Mouse (Mus musculus) E14TG2a.4 (cell line): ENCODE measurements around the gene Map1lc3a.

Experiments
- H3K27me3 ChIP-seq: 2 replicates; pipeline ENCODE4 v1.6.1; 2014; ENCODE audit warnings: low read length, control low read depth; ENCODE audit not compliant: insufficient read depth
- H3K36me3 ChIP-seq: 2 replicates; pipeline ENCODE4 v1.6.1; 2014; ENCODE audit warnings: low read length, control low read depth; ENCODE audit not compliant: insufficient read depth
- H3K4me1 ChIP-seq: replicated peaks from 2 replicates; pipeline ENCODE4 v1.6.1; 2014; ENCODE audit warnings: low read depth, low read length, control low read depth
- H3K4me3 ChIP-seq: replicated peaks from 2 replicates; pipeline ENCODE4 v1.5.1; 2014; ENCODE audit warnings: mild to moderate bottlenecking, low read length
- H3K9me3 ChIP-seq: 2 replicates; pipeline ENCODE4 v1.6.1; 2014; ENCODE audit warnings: low read length, control low read depth
- CTCF ChIP-seq: conservative IDR thresholded peaks from 2 replicates; pipeline ENCODE4 v1.5.1; 2014; ENCODE audit warnings: low read length
- NANOG ChIP-seq: IDR thresholded peaks from 2 replicates; pipeline ENCODE4 v1.6.1; 2014; ENCODE audit warnings: borderline replicate concordance, low read length, mixed read lengths
- POU5F1 ChIP-seq: IDR thresholded peaks from 2 replicates; pipeline ENCODE4 v1.6.1; 2014; ENCODE audit warnings: low read length, borderline replicate concordance

Gene Map1lc3a

GRCm38 (mm10) chr2:155248718-155249117, 27.4 kb upstream of the Map1lc3a start:
- no peaks in the 10 kb centered on the region for H3K9me3 ChIP-seq
- H3K4me1 ChIP-seq: 0 out of 2 replicates have a peak, but pooled peaks cover 3% of the 10 kb centered on the region
- H3K27me3 ChIP-seq: no peaks in the 10 kb centered on the region
- no peak overlapping the region for H3K4me3 ChIP-seq
- H3K36me3 ChIP-seq: peaks cover 72% of the 10 kb centered on the region
- no peak for TF ChIP-seq POU5F1
- TF ChIP-seq CTCF: peak; percentile 26
- no peak for TF ChIP-seq NANOG

- H3K4me1 ChIP-seq: 0 out of 2 replicates have a peak, but pooled peaks cover 3% of the 10 kb centered on the region
- H3K36me3 ChIP-seq: peaks cover 64% of the 10 kb centered on the region
- TF ChIP-seq CTCF (no peak), NANOG (no peak), POU5F1 (no peak)
- no peaks in the 10 kb centered on the region for H3K9me3 ChIP-seq
- no peak overlapping the region for H3K4me3 ChIP-seq
- no peaks in the 10 kb centered on the region for H3K27me3 ChIP-seq
Observed at GRCm38 (mm10) chr2:155249588-155249987, 26.5 kb upstream of the Map1lc3a start.

GRCm38 (mm10) chr2:155265526-155265925, 10.6 kb upstream of the Map1lc3a start:
- H3K4me1 ChIP-seq: no peaks in the 10 kb centered on the region
- no peaks in the 10 kb centered on the region for H3K9me3 ChIP-seq
- no peaks in the 10 kb centered on the region for H3K27me3 ChIP-seq
- TF ChIP-seq POU5F1: no peak
- TF ChIP-seq CTCF: no peak
- no peak for TF ChIP-seq NANOG
- no peaks in the 10 kb centered on the region for H3K36me3 ChIP-seq
- H3K4me3 ChIP-seq: no peak overlapping the region

GRCm38 (mm10) chr2:155266896-155267295, 9.2 kb upstream of the Map1lc3a start:
- no peaks in the 10 kb centered on the region for H3K27me3 ChIP-seq
- no peak overlapping the region for H3K4me3 ChIP-seq
- H3K4me1 ChIP-seq: no peaks in the 10 kb centered on the region
- H3K9me3 ChIP-seq: no peaks in the 10 kb centered on the region
- no peaks in the 10 kb centered on the region for H3K36me3 ChIP-seq
- TF ChIP-seq NANOG (no peak), CTCF (no peak), POU5F1 (no peak)

- TF ChIP-seq NANOG (no peak), POU5F1 (no peak), CTCF (peak; percentile 29)
- no peak overlapping the region for H3K4me3 ChIP-seq
- H3K4me1 ChIP-seq: peaks cover 9% of the 10 kb centered on the region
- no peaks in the 10 kb centered on the region for H3K27me3 ChIP-seq
- H3K36me3 ChIP-seq: no peaks in the 10 kb centered on the region
- no peaks in the 10 kb centered on the region for H3K9me3 ChIP-seq
Observed at GRCm38 (mm10) chr2:155271957-155272356, 4.1 kb upstream of the Map1lc3a start.

DNA sequence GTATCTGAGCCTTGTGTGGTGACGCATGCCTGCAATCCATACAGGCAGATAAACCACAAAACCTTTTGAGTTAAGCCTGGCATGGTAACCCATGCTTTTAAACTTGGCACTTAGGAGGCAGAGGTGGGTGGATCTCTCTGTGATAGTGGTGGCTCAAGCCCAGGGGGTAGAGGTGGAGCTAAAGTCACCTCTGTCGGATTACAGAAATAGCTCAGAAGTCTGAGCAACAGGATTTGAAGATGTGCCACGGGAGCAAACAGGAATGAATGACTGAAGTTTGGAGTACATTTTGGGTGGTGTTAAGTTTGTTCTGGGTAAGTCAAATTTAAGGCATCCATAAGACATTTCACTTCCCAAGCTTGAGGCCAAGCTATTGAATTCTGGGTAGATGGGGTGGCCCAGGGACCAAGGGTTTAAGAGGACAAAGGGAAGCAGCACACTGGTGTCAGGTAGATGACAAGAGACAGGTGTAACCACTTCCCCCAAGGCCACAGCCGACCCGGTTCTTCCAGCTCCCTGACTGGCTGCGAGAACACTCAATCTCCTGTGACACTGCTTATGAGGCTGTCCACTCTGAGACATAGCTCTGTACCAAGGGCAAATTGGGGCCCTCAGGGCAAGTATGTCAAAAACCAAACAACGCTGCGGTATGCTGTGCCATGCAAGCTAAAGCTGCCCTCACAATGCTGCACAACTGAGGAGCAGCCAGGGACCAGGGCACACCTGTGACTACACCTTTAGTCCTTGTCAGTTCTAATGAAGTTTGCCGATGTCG, 3.5 kb upstream of the Map1lc3a start:
- Histone ChIP-seq H3K9me3 (no peaks in the 10 kb centered on the region), H3K27me3 (no peaks in the 10 kb centered on the region), H3K4me3 (no peak overlapping the region), H3K4me1 (peaks cover 15% of the 10 kb centered on the region), H3K36me3 (no peaks in the 10 kb centered on the region)
- TF ChIP-seq POU5F1 (no peak), CTCF (no peak), NANOG (no peak)

- Histone ChIP-seq H3K27me3 (no peaks in the 10 kb centered on the region), H3K9me3 (no peaks in the 10 kb centered on the region), H3K4me3 (no peak overlapping the region), H3K36me3 (peaks cover 9% of the 10 kb centered on the region), H3K4me1 (peaks cover 19% of the 10 kb centered on the region)
- TF ChIP-seq NANOG: no peak
- no peak for TF ChIP-seq POU5F1
- no peak for TF ChIP-seq CTCF
Observed at GRCm38 (mm10) chr2:155273603-155274002, 2.5 kb upstream of the Map1lc3a start.

GRCm38 (mm10) chr2:155276621-155277175, 601 bp downstream of the Map1lc3a start:
- TF ChIP-seq POU5F1: no peak
- TF ChIP-seq CTCF: no peak
- no peak for TF ChIP-seq NANOG
- peaks cover 19% of the 10 kb centered on the region for H3K4me1 ChIP-seq
- peak overlapping the region; percentile 99 for H3K4me3 ChIP-seq
- no peaks in the 10 kb centered on the region for H3K27me3 ChIP-seq
- H3K9me3 ChIP-seq: no peaks in the 10 kb centered on the region
- H3K36me3 ChIP-seq: peaks cover 18% of the 10 kb centered on the region

DNA sequence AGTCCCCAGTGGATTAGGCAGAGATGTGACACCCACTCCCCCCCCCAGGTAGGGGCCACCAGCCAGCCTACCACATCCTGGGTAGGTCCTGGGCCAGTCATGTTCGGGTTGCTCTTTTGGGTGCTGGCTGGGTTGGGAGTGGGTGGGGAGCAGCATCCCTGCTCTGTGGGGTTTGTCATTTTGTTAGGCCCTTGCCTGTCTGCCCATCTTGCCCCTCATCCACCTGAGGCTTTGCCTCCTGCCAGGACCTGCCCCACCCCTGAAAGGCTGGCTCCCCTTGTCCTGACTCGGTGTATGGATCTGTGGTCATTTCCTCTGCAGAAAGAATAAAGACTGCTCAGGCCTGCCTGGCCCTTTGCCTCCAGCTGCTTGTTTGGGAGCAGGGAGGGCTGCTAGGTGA, 1.6 kb downstream of the Map1lc3a start:
- Histone ChIP-seq H3K27me3 (no peaks in the 10 kb centered on the region), H3K4me1 (peaks cover 19% of the 10 kb centered on the region), H3K9me3 (no peaks in the 10 kb centered on the region), H3K36me3 (peaks cover 18% of the 10 kb centered on the region), H3K4me3 (peak overlapping the region; percentile 99; the same call in 1 of the 2 replicates)
- no peak for TF ChIP-seq CTCF
- no peak for TF ChIP-seq POU5F1
- no peak for TF ChIP-seq NANOG
